Mouse (Mus musculus): ENCODE data around the gene Timm44.

Timm44 gene

GRCm38 (mm10) chr8:4237814-4238433 is 37.8 kb downstream of the Timm44 start:
- no peak for DNase-seq (ENCODE audit: low spot score)

GRCm38 (mm10) chr8:4230612-4231351 is 44.9 kb downstream of the Timm44 start:
- no peak for DNase-seq (ENCODE audit: low spot score)

GRCm38 (mm10) chr8:4229784-4230183 is 45.9 kb downstream of the Timm44 start:
- no peak for DNase-seq (ENCODE audit: low spot score)

GRCm38 (mm10) chr8:4227919-4228318 is 47.8 kb downstream of the Timm44 start:
- no peak for DNase-seq (ENCODE audit: low spot score)

- no peak for DNase-seq (ENCODE audit: low spot score)
These were observed 48.9 kb downstream of the Timm44 start, which contains the start of gene Lrrc8e for GRCm38 (mm10) chr8:4226739-4227347. Gene Lrrc8e, plus strand, starts transcription at chr8:4226827.

GRCm38 (mm10) chr8:4226323-4226722 is 49.4 kb downstream of the Timm44 start:
- no peak for DNase-seq (ENCODE audit: low spot score)

GRCm38 (mm10) chr8:4222059-4222458 is 53.7 kb downstream of the Timm44 start:
- DNase-seq (ENCODE audit: low spot score): no peak

GRCm38 (mm10) chr8:4219617-4220016 is 56.1 kb downstream of the Timm44 start:
- no peak for DNase-seq (ENCODE audit: low spot score)

GRCm38 (mm10) chr8:4216791-4217621 is 58.7 kb downstream of the Timm44 start, which contains the start of gene Prr36:
Gene Prr36, minus strand, starts transcription at chr8:4217459.
- no peak for DNase-seq (ENCODE audit: low spot score)

- no peak for DNase-seq (ENCODE audit: low spot score)
These were observed 59.4 kb downstream of the Timm44 start for GRCm38 (mm10) chr8:4216296-4216695.

- no peak for DNase-seq (ENCODE audit: low spot score)
These were observed 61.4 kb downstream of the Timm44 start for GRCm38 (mm10) chr8:4214006-4214980.

GRCm38 (mm10) chr8:4213210-4214005 is 62.3 kb downstream of the Timm44 start:
- no peak for DNase-seq (ENCODE audit: low spot score)

- DNase-seq (ENCODE audit: low spot score): no peak
These were observed 62.9 kb downstream of the Timm44 start for GRCm38 (mm10) chr8:4212809-4213209.

GRCm38 (mm10) chr8:4211097-4211496 is 64.6 kb downstream of the Timm44 start:
- DNase-seq (ENCODE audit: low spot score): no peak
